Mouse (Mus musculus) heart, adult 2 months (tissue): Measurements from ENCODE around the gene Fbln5.

ENCODE experiments used
- CTCF ChIP-seq: fragments of 200-600 bp; IDR thresholded peaks from 2 replicates; pipeline ENCODE4 v1.8.1; 2022; ENCODE audit warnings: antibody characterized with exemption, mild to moderate bottlenecking, moderate library complexity
- POLR2A ChIP-seq: fragments of 200-500 bp; IDR thresholded peaks from 2 replicates; pipeline ENCODE4 v1.6.1; 2011; ENCODE audit warnings: mild to moderate bottlenecking, low read depth, low read length, control low read depth; ENCODE audit not compliant: insufficient read depth

- TF ChIP-seq POLR2A (no peak), CTCF (no peak)
Observed at GRCm38 (mm10) chr12:101759440-101760045, 59.3 kb downstream of the Fbln5 start.
